Mouse (Mus musculus) left cerebral cortex, postnatal 4 days (tissue): ENCODE measurements around the gene Mat2a. TPM values are rescaled to one million over a fixed set of nuclear protein-coding genes. Genes with fewer than 3 reads are reported as not detected.

Source experiments
- DNase-seq: peaks from one replicate; pipeline ENCODE4 v3.0.0-alpha.2; 2022
- intact Hi-C: fragments of 180-260 bp; cut with DNase I; formaldehyde crosslinking; loops from one replicate; pipeline ENCODE4 v1.15.1; 2025
- total RNA-seq, 2 experiments: library from RNA; stranded (reverse); gene quantifications; 2 replicates each; pipeline ENCODE4 v1.2.3; 2021

The Mat2a gene
- total RNA-seq, 2 experiments from 2014 or later = 184 to 193 TPM

DNA sequence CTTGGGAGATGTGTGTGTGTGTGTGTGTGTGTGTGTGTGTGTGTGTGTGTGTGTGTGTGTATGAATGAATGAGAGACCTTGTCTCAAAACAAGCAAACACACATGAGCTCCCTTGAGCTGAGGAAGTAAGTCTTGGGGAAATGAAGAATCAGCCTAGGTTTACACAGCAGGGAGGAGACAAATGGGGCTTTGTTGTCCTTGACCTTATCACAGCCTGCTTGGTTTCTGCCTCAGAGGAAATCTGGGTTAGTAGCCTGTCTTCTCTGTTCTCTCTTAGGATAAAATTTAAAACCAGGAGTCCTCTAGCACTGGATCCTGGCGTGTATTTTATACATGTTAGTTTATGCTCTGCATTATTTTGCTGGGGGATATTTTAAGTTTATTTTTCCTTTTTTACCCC, 19.6 kb downstream of the Mat2a start:
- intact Hi-C loops = no loop called here
- no peak for DNase-seq

GRCm38 (mm10) chr6:72418279-72418678, 21.1 kb downstream of the Mat2a start:
- no peak for DNase-seq

DNA sequence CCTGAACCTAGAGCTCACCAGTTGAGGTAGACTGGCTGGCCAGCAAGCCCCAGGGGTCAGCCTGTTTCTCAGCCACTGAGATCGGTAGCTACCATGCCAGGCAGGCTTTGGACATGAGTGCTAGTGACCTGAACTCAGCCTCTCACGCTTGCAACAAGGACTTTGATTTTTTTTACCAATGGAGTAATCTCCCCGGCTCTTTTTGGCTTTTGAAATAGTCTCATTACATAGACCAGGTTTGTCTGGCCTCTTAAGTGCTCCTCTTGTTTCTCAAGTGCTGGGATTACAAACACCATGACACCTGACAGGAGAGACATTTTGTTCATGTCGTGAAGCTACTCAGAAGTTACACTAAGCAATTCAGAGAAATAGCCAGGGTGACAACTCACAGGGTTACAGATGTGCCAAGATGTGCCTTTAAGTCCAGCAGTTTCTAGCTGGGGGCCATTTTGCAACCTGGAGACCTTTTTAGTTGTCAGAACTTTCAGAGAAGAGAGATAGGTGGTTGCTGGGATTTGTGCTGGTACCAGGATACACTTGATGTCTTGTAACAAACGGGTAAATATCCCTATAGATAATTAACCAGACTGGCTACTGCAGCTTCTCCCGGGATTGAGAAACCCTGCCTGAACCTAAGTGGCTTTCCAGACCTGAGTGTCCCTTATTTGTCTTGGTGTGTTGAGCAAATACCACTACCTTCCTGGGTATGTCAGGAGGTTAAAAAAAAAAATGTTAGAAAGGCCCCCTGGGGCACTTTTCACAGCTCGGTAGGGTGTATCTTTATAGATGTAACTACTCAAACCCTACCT, 23.2 kb downstream of the Mat2a start:
- no peak for DNase-seq
- intact Hi-C loops = no loop called here

More at GRCm38 (mm10) chr6:72418279-72418678, 21.1 kb downstream of the Mat2a start:
- intact Hi-C loops = no loop called here

DNA sequence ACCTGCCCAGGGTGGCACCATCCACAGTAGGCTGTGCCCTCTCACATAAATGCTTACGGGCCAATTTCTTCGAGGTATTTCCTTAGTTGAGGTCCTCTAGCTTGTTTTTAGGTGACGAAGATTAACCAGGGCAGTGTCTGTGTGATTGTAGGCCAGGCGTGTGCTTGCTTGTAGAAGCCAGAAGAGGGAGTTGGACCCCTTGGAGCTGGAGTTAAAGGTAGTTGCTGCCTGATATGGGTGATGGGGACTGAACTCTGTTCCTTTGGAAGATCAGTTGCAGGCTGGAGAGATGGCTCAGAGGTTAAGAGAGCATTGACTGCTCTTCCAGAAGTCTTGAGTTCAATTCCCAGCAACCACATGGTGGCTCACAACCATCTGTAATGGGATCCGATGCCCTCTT, 24.2 kb downstream of the Mat2a start:
- intact Hi-C loops = no loop called here
- DNase-seq = no peak

- intact Hi-C loops = no loop called here
- DNase-seq = peak; percentile 95
These were observed 25.1 kb downstream of the Mat2a start, which contains the start of gene Ggcx for GRCm38 (mm10) chr6:72414076-72414756. TSS of gene Ggcx (plus strand) at chr6:72414308.

DNA sequence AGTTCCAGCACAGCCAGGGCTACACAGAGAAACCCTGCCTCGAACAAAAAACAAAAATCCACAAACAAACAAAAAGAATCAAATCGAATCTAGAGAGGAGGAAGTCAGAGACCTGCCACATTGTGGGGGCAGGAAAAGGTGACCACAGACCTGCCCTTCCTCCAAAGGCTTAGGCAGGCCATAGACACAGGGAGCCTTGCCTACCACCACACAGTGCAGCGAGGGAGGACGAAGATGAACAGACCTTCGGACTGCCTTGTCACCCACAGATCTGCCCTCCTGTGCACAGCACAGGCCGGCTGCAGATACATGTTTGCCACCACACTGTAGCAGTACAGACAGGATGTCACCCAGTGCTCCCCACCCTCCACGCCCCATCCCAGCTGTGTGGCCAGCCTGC, 28.8 kb downstream of the Mat2a start:
- intact Hi-C loops = no loop called here
- DNase-seq = no peak

- DNase-seq = no peak
- intact Hi-C loops = no loop called here
These were observed 29.4 kb downstream of the Mat2a start for GRCm38 (mm10) chr6:72410003-72410402.

GRCm38 (mm10) chr6:72409567-72409966, 29.8 kb downstream of the Mat2a start:
- intact Hi-C loops = loop anchor here (5.0 kb wide), 1 partner anchor 42 kb away; the partner anchor contains the start of gene Rnf181
- DNase-seq = peak; percentile 70

DNA sequence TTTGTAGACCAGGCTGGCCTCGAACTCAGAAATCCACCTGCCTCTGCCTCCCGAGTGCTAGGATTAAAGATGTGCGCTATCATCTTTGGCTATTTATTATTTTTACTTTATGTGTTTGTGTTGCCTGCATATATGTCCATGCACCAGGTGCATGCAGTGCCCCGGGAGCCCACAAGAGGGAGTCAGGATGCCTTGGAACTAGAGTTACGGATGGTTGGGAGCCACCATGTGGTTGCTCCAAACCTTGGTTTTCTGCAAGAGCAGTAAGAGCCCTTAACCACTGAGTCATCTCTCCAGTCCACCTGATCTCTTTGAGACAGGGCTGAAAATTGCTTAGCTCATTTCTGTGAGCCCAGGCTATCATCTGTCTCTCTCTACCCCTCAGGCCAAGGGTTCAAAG, 32.2 kb downstream of the Mat2a start:
- intact Hi-C loops = loop anchor here (5.0 kb wide), 1 partner anchor 40 kb away; the partner anchor contains the start of gene Rnf181
- peak; percentile 83 for DNase-seq

GRCm38 (mm10) chr6:72405356-72405755, 34.0 kb downstream of the Mat2a start:
- DNase-seq = no peak
- intact Hi-C loops = loop anchor here (5.0 kb wide), 1 partner anchor 38 kb away; the partner anchor contains the start of gene Rnf181

- intact Hi-C loops = no loop called here
- peak; percentile 71 for DNase-seq
These were observed 37.5 kb downstream of the Mat2a start for GRCm38 (mm10) chr6:72401875-72402274.

DNA sequence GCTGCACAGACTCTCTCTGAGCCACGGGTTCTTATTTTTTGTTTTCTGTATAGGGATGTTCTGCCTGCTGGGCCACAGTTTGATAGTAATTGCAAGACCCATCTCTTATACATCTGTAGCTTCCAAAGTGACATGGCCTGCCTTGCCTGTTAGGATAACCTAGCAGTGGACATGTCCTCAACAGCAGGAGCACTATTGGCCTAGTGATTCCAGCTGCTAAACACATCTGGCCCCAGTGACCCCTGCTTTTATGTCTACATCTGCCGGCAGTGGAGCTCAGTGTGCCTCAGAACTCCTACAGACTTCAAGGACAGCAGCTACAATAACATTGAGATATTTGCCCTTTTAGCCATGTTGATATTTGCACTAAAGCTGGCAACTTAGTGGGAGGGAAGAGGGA, 39.4 kb downstream of the Mat2a start:
- DNase-seq = no peak
- intact Hi-C loops = no loop called here

DNA sequence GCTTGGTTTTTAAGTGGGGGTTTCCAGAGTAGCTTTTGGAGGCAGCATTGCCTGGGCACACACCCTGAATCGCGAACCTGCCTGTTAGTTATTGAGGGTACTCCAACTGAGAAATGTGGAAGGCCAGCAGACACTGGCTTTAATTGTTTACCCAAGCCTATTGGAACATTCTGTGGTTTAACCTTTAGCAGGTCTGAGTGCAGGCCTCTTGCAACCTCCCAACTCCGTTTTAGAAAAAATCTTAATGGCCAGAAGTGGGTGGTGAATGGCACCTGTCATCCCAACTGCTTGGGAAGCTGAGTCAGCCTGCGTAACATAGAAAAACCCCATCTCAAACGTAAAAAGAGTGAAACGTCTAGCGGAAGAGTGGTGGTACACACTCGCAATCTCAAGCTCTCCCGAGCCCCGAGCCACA, 42.5 kb downstream of the Mat2a start:
- DNase-seq = no peak
- intact Hi-C loops = no loop called here

- intact Hi-C loops = no loop called here
- no peak for DNase-seq
These were observed 47.0 kb downstream of the Mat2a start for GRCm38 (mm10) chr6:72392341-72392740.

DNA sequence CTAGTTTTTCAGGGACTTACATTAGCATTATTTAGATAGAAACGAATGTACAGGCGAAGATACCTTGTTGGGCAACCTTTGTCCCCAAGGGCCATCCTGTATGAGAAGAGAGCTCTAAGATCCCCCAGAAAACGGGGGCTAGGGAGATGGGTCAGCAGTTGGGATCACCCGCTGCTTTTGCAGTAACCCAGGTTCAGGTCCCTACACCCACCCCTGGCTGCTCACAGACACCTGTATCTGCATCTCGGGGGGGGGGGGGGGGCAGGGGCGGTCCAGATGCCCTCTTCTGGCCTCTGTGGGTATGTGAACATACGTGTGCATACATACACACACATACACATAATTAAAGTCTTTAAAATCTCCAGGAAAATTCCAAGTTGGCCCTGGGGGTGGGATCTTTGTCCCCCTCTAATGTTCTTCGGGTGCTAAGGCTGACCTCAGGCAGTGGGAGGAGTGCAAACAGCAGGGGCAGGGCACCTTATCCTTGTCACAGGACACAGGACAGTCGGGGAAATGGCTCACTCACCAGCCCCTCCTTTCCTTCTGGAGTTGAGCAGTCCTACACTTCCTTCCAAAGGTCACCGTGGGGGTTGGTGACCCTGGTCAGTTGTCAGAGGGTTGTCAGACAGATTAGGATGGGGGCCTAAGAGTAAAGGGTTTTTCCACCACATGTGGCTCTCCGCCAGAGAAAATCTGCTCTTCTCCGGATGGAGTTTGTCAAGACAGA, 48.4 kb downstream of the Mat2a start:
- intact Hi-C loops = no loop called here
- no peak for DNase-seq

DNA sequence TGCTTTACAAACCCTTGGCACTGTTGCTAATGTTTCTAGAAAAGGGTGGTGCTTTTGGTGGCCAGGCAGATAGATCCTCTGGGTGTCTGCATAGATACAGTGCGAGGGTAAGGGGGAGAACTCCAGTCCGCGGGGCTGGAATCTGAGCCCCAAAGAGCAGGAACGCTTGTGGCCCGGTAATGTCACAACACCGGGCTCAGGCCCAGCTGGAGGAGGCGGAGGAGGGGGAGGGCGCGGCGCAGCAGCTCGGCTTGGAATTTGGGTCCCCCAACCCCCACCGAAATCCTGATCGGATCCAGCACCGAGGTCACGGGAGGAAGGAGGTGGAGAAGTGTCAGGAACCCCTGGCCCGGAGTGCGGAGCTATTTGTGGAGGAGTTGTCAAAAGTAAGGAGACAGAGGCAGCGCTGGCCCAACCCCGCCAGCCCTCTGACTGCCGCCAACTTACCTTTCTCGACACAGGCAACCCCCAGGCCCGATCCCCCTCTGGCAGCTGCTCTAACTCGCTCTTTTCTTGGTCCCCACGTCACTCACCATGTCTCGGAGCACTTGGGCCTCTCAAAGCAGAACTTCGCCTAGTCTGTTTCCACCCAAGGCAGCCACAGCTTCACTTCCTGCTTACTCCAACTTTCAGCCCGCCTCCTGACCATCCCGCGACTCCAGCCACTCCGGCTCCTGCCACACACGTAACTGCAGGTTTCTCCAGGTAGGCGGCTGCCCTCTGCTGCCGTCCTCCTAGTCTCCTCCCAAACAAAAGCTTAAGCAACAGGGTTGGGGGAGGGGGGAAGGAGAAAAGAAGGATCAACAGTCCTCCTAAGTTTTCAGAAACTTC, 49.2 kb downstream of the Mat2a start, which contains the start of gene Vamp8:
Gene Vamp8, minus strand, starts transcription at position 763 of the 831 bp plus-strand sequence.
- intact Hi-C loops = no loop called here
- DNase-seq = peak; percentile 26

DNA sequence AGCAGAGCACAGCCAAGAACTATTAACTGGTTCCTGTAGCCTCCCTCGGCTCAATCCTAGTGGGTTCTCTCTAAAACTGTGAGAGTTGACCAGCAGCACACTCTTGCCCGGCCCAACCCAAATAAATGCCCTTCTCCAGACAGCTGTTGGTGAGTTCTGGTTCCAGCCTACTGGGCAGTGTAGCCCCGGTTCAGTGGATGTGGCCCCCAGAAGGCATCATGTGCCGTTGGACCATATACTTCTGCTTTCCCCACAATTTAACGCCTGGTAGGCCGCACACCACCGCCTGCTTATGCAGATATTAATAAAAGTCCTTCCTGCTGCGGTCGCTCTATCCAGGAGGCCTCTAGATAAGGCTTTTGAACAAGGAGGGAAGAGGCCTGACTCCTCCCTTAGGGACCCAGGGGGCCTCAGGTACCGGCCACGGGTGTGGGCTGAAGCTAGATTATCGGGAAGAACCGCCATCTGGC, 49.9 kb downstream of the Mat2a start:
- no peak for DNase-seq

GRCm38 (mm10) chr6:72388791-72389329, 50.5 kb downstream of the Mat2a start:
- DNase-seq = no peak
- intact Hi-C loops = no loop called here

More for the DNA sequence above, 49.9 kb downstream of the Mat2a start:
- intact Hi-C loops = no loop called here

- no peak for DNase-seq
- intact Hi-C loops = no loop called here
These were observed 51.1 kb downstream of the Mat2a start for GRCm38 (mm10) chr6:72388266-72388665.

GRCm38 (mm10) chr6:72387816-72388215, 51.5 kb downstream of the Mat2a start:
- intact Hi-C loops = no loop called here
- DNase-seq = no peak
